Mouse (Mus musculus) MEL (cell line): Measurements from ENCODE around the gene Wwc2. TPM values are rescaled to one million over a fixed set of nuclear protein-coding genes. Genes with fewer than 3 reads are reported as not detected.
A peak's percentile ranks its signal among the peaks of the same experiment; 100 is the strongest.

Source experiments
- DNase-seq: peaks from one replicate; pipeline ENCODE4 v3.0.0; 2011; ENCODE audit warnings: low read depth, low spot score
- H3K27ac ChIP-seq: 2 replicates; pipeline ENCODE4 v1.5.1; 2012; ENCODE audit warnings: low read depth, mild to moderate bottlenecking, control low read depth, low read length, moderate library complexity; ENCODE audit not compliant: control insufficient read depth
- H3K27me3 ChIP-seq, 2 experiments: fragments of 150-350 bp in 1 of 2; sonication (generic) in 1 of 2; 2 replicates each; pipeline ENCODE4 v1.6.1; 2012; ENCODE audit warnings: low read length in 2 of 2, mild to moderate bottlenecking in 2 of 2, improper control_type of control experiment in 1 of 2, moderate library complexity in 1 of 2; ENCODE audit not compliant: insufficient read depth in 2 of 2, control insufficient read depth in 1 of 2
- H3K36me3 ChIP-seq, 2 experiments: 2 replicates each; pipeline ENCODE4 v1.6.1; 2012 to 2014; ENCODE audit warnings: low read length in 2 of 2, improper control_type of control experiment in 1 of 2, inconsistent platforms in 1 of 2, mild to moderate bottlenecking in 1 of 2; ENCODE audit not compliant: insufficient read depth in 2 of 2, control insufficient read depth in 1 of 2
- H3K4me1 ChIP-seq, 2 experiments: fragments of 150-350 bp in 1 of 2; sonication (generic) in 1 of 2; 2 replicates each; pipeline ENCODE4 v1.6.1; 2012; ENCODE audit warnings: low read length in 2 of 2, improper control_type of control experiment in 1 of 2, mild to moderate bottlenecking in 1 of 2; ENCODE audit not compliant: insufficient read depth in 2 of 2, control insufficient read depth in 1 of 2
- H3K4me3 ChIP-seq, 2 experiments: fragments of 150-350 bp in 1 of 2; sonication (generic) in 1 of 2; 2 replicates each; pipeline ENCODE4 v1.5.1; 2012; ENCODE audit warnings: low read depth in 2 of 2, low read length in 2 of 2, mild to moderate bottlenecking in 2 of 2, moderate library complexity in 2 of 2, control low read depth in 1 of 2, improper control_type of control experiment in 1 of 2; ENCODE audit not compliant: control insufficient read depth in 1 of 2, insufficient read depth in 1 of 2
- H3K79me2 ChIP-seq: 2 replicates; pipeline ENCODE4 v1.6.1; 2012; ENCODE audit warnings: mild to moderate bottlenecking, low read length, moderate library complexity; ENCODE audit not compliant: control insufficient read depth, poor library complexity, insufficient read depth
- H3K9ac ChIP-seq: 2 replicates; pipeline ENCODE4 v1.6.1; 2012; ENCODE audit warnings: low read depth, mild to moderate bottlenecking, control low read depth, low read length, moderate library complexity; ENCODE audit not compliant: control insufficient read depth, poor library complexity, severe bottlenecking
- H3K9me3 ChIP-seq: fragments of 150-350 bp; sonication (generic); replicated peaks from 2 replicates; pipeline ENCODE4 v1.6.1; 2012; ENCODE audit warnings: mild to moderate bottlenecking, low read length, improper control_type of control experiment, moderate library complexity; ENCODE audit not compliant: insufficient read depth
- CTCF ChIP-seq, 3 experiments: IDR thresholded peaks in 2 of 3; conservative IDR thresholded peaks in 1 of 3; 2 replicates each; pipeline ENCODE4 v1.5.1; 2011 to 2012; ENCODE audit warnings: low read length in 3 of 3, low read depth in 2 of 3, mild to moderate bottlenecking in 2 of 3, improper control_type of control experiment in 1 of 3, inconsistent platforms in 1 of 3, mixed read lengths in 1 of 3, moderate library complexity in 1 of 3; ENCODE audit not compliant: control insufficient read depth in 1 of 3, insufficient read depth in 1 of 3, poor library complexity in 1 of 3, severe bottlenecking in 1 of 3
- HCFC1 ChIP-seq: IDR thresholded peaks from 2 replicates; pipeline ENCODE4 v1.6.1; 2012; ENCODE audit warnings: low read depth, mild to moderate bottlenecking, inconsistent platforms, low read length, improper control_type of control experiment, moderate library complexity
- MXI1 ChIP-seq: IDR thresholded peaks from 2 replicates; pipeline ENCODE4 v1.6.1; 2011; ENCODE audit warnings: mild to moderate bottlenecking, low read depth, low read length, improper control_type of control experiment
- RCOR1 ChIP-seq: IDR thresholded peaks from 2 replicates; pipeline ENCODE4 v1.6.1; 2012; ENCODE audit warnings: low read depth, mild to moderate bottlenecking, inconsistent platforms, low read length, improper control_type of control experiment
- SIN3A ChIP-seq: IDR thresholded peaks from 2 replicates; pipeline ENCODE4 v1.6.1; 2012; ENCODE audit warnings: low read length, improper control_type of control experiment, inconsistent platforms
- SMC3 ChIP-seq: IDR thresholded peaks from 2 replicates; pipeline ENCODE4 v1.6.1; 2011; ENCODE audit warnings: low read depth, low read length, improper control_type of control experiment
- TAL1 ChIP-seq: IDR thresholded peaks from 2 replicates; pipeline ENCODE4 v1.6.1; 2012; ENCODE audit warnings: mild to moderate bottlenecking, inconsistent platforms, low read length, moderate library complexity, mixed read lengths
- TBP ChIP-seq: IDR thresholded peaks from 2 replicates; pipeline ENCODE4 v1.8.0; 2011; ENCODE audit warnings: low read depth, low read length, improper control_type of control experiment
- ZNF384 ChIP-seq: IDR thresholded peaks from 2 replicates; pipeline ENCODE4 v1.6.1; 2012; ENCODE audit warnings: low read depth, mild to moderate bottlenecking, inconsistent platforms, low read length, improper control_type of control experiment
- polyA plus RNA-seq, 2 experiments: library from polyadenylated mRNA; stranded (reverse) in 1 of 2; unstranded in 1 of 2; fragments of >175 nt in 1 of 2; fragments of >200 nt in 1 of 2; gene quantifications; 2 replicates each; pipeline versions ENCODE4 v1.2.1 to v1.2.4; 2012; ENCODE audit warnings: low replicate concordance in 2 of 2, low read depth in 1 of 2; ENCODE audit not compliant: insufficient read length in 2 of 2, insufficient read depth in 1 of 2, missing spikeins in 1 of 2
- total RNA-seq: library from RNA; depleted of rRNA; stranded (reverse); fragments of 300-350 nt; gene quantifications from 2 replicates; pipeline ENCODE4 v1.2.3, GENCODE M21; 2012

The Wwc2 gene
- total and polyA plus RNA-seq, 3 experiments: 7.5 to 14.8 TPM; not detected in 1

DNA sequence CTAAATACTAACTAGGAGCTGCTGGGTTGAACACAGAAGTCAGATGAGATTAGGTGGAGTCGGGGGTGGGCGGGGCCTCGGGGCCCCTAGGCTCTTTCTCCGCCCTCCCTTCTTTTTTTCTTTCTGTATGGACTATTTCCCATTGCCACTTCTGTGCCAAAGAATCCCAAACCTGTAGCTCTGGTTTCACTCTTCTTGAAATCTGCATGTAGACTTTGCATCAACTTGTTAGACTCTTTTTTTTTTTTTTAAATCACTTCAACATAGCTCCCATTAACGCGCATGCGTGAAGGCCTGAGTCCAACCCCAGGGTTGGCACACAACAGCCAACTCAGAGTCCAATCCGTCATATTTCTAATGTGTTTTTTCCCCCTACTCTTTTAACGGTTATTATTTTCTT is 22.6 kb upstream of the Wwc2 start:
- Histone ChIP-seq H3K4me1 (peaks cover 0 to 5% of the 10 kb centered on the region in 2 experiments; a peak in 3 of 4 replicates), H3K36me3 (peaks cover 0 to 5% of the 10 kb centered on the region in 2 experiments; a peak in 2 of 4 replicates), H3K79me2 (no peaks in the 10 kb centered on the region), H3K27ac (no peak overlapping the region), H3K4me3 (no peak overlapping the region), H3K9ac (no peak overlapping the region), H3K27me3 (no peaks in the 10 kb centered on the region), H3K9me3 (no peaks in the 10 kb centered on the region)
- peak; percentile 12; the same call in 1 of the 2 replicates for TF ChIP-seq ZNF384
- TF ChIP-seq RCOR1: no peak
- TF ChIP-seq TAL1: no peak
- no peak for TF ChIP-seq SMC3
- no peak for TF ChIP-seq HCFC1
- DNase-seq: peak; percentile 28

DNA sequence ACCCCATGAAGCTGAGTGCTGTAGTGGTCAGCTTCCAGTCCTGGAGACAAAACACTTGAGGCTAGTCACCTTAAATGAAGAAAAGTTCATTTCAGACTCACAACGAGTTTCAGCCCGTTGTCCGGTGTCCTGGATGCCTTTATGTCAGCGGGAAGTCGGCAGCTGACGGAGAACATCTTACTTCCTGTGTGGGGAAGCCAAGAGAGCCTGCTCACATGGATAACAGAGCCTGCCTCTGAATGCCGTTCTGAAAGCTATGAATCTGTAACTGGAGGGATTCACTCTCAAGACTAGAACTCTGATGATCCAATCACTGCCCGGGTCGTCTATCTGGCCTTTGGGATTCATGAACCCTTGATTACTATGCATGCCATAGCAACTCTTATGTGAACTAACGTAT is 21.1 kb upstream of the Wwc2 start:
- H3K9me3 ChIP-seq: no peaks in the 10 kb centered on the region
- H3K27ac ChIP-seq: no peak overlapping the region
- peak overlapping the region; percentile 36 to 63 for H3K4me3 ChIP-seq
- peaks cover 0 to 5% of the 10 kb centered on the region in 2 experiments; a peak in 2 of 4 replicates for H3K36me3 ChIP-seq
- H3K9ac ChIP-seq: peak overlapping the region; percentile 52
- no peaks in the 10 kb centered on the region for H3K79me2 ChIP-seq
- TF ChIP-seq TAL1 (peak; percentile 28), TBP (0 out of 2 replicates have a peak, but pooled peaks have one; percentile 18), MXI1 (no peak)
- DNase-seq: peak; percentile 65
- no peaks in the 10 kb centered on the region for H3K27me3 ChIP-seq
- peaks cover 0 to 5% of the 10 kb centered on the region in 2 experiments; a peak in 3 of 4 replicates for H3K4me1 ChIP-seq

DNA sequence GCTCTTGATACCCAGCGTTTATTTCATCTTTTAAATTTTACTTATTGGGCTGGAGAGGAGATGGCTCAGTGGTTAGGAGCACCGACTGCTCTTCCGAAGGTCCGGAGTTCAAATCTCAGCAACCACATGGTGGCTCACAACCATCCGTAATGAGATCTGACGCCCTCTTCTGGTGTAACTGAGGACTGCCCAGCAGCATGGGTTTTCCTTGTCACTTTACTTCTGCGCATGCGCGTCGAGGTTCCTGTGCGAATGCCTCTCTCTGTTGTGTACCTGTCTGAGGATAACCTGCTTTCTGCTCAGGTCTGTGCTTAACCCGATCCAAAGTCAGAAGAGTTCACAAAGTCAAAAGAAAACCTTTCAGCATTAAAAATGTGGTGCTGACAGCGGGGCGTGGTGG is 20.3 kb upstream of the Wwc2 start:
- Histone ChIP-seq H3K4me1 (peaks cover 0 to 5% of the 10 kb centered on the region in 2 experiments; a peak in 3 of 4 replicates), H3K27me3 (no peaks in the 10 kb centered on the region), H3K27ac (no peak overlapping the region), H3K9me3 (no peaks in the 10 kb centered on the region), H3K79me2 (no peaks in the 10 kb centered on the region), H3K4me3 (no peak overlapping the region), H3K9ac (no peak overlapping the region), H3K36me3 (peaks cover 0 to 5% of the 10 kb centered on the region in 2 experiments; a peak in 2 of 4 replicates)
- TF ChIP-seq SIN3A (no peak), CTCF (IDR thresholded peaks at IDR 0.05 in 2 of 3, conservative IDR thresholded peaks at IDR 0.05 in 1 of 3; ENCODE audit: control insufficient read depth in 1 of 3, insufficient read depth in 1 of 3, low read depth in 2 of 3, low read length in 3 of 3, poor library complexity in 1 of 3, severe bottlenecking in 1 of 3) (peak; percentile 25 to 37 (median 28))
- DNase-seq: peak; percentile 35
